Mouse (Mus musculus): ENCODE data around the gene Blm. TPM values are rescaled to one million over a fixed set of nuclear protein-coding genes. Genes with fewer than 3 reads are reported as not detected.
A peak's percentile ranks its signal among the peaks of the same experiment; 100 is the strongest.

Blm gene
- polyA plus RNA-seq, 1 experiment from 2014 or later = 3.1 TPM

- ATAC-seq = no peak
- no peaks in the 10 kb centered on the region for H3K9me3 ChIP-seq (ENCODE audit: control insufficient read depth)
- 85% methylated on average over 10 of the region's 10 CpGs for WGBS
- H3K36me3 ChIP-seq (ENCODE audit: control insufficient read depth, insufficient read depth) = no peaks in the 10 kb centered on the region
- H3K4me3 ChIP-seq (ENCODE audit: low read depth, low read length) = no peak overlapping the region
- H3K4me1 ChIP-seq (replicated peaks; ENCODE audit: control insufficient read depth, insufficient read depth, low read length) = no peaks in the 10 kb centered on the region
- no peak for TF ChIP-seq CTCF (IDR thresholded peaks at IDR 0.05; ENCODE audit: low read depth)
- H3K9ac ChIP-seq (ENCODE audit: low read depth, low read length) = no peak overlapping the region
- no peak overlapping the region for H3K4me2 ChIP-seq (replicated peaks; ENCODE audit: low read depth)
- H3K27ac ChIP-seq (ENCODE audit: low read depth, low read length) = no peak overlapping the region
- H3K27me3 ChIP-seq (replicated peaks; ENCODE audit: control insufficient read depth, insufficient read depth, low read length) = no peaks in the 10 kb centered on the region
Observed at GRCm38 (mm10) chr7:80439789-80440488, 95.0 kb downstream of the Blm start.

GRCm38 (mm10) chr7:80439032-80439760 is 95.7 kb downstream of the Blm start:
- ATAC-seq = no peak
- 45% methylated on average over 15 of the region's 15 CpGs for WGBS
- H3K4me2 ChIP-seq (replicated peaks; ENCODE audit: low read depth) = no peak overlapping the region; the same call in 1 of the 2 replicates

GRCm38 (mm10) chr7:80436571-80436970 is 98.3 kb downstream of the Blm start:
- H3K4me3 ChIP-seq (ENCODE audit: low read depth, low read length) = no peak overlapping the region
- H3K9me3 ChIP-seq (ENCODE audit: control insufficient read depth) = no peaks in the 10 kb centered on the region
- no peaks in the 10 kb centered on the region for H3K4me1 ChIP-seq (replicated peaks; ENCODE audit: control insufficient read depth, insufficient read depth, low read length)
- no peaks in the 10 kb centered on the region for H3K27me3 ChIP-seq (replicated peaks; ENCODE audit: control insufficient read depth, insufficient read depth, low read length)
- no peak overlapping the region for H3K9ac ChIP-seq (ENCODE audit: low read depth, low read length)
- 70% methylated on average over 7 of the region's 7 CpGs for WGBS
- no peak for TF ChIP-seq CTCF (IDR thresholded peaks at IDR 0.05; ENCODE audit: low read depth)
- ATAC-seq = no peak
- H3K27ac ChIP-seq (ENCODE audit: low read depth, low read length) = no peak overlapping the region
- H3K36me3 ChIP-seq (ENCODE audit: control insufficient read depth, insufficient read depth) = no peaks in the 10 kb centered on the region
- H3K4me2 ChIP-seq (replicated peaks; ENCODE audit: low read depth) = no peak overlapping the region

More at GRCm38 (mm10) chr7:80439032-80439760, 95.7 kb downstream of the Blm start:
- H3K36me3 ChIP-seq (ENCODE audit: control insufficient read depth, insufficient read depth) = no peaks in the 10 kb centered on the region
- no peaks in the 10 kb centered on the region for H3K27me3 ChIP-seq (replicated peaks; ENCODE audit: control insufficient read depth, insufficient read depth, low read length)
- H3K4me3 ChIP-seq (ENCODE audit: low read depth, low read length) = no peak overlapping the region
- no peak for TF ChIP-seq CTCF (IDR thresholded peaks at IDR 0.05; ENCODE audit: low read depth)
- no peaks in the 10 kb centered on the region for H3K9me3 ChIP-seq (ENCODE audit: control insufficient read depth)
- H3K27ac ChIP-seq (ENCODE audit: low read depth, low read length) = no peak overlapping the region
- H3K4me1 ChIP-seq (replicated peaks; ENCODE audit: control insufficient read depth, insufficient read depth, low read length) = no peaks in the 10 kb centered on the region
- no peak overlapping the region for H3K9ac ChIP-seq (ENCODE audit: low read depth, low read length)

- TF ChIP-seq CTCF (IDR thresholded peaks at IDR 0.05; ENCODE audit: low read depth) = no peak
- Histone ChIP-seq H3K4me1 (replicated peaks; ENCODE audit: control insufficient read depth, insufficient read depth, low read length) (no peaks in the 10 kb centered on the region), H3K27ac (ENCODE audit: low read depth, low read length) (no peak overlapping the region), H3K4me3 (ENCODE audit: low read depth, low read length) (no peak overlapping the region), H3K9me3 (ENCODE audit: control insufficient read depth) (no peaks in the 10 kb centered on the region), H3K36me3 (ENCODE audit: control insufficient read depth, insufficient read depth) (no peaks in the 10 kb centered on the region), H3K9ac (ENCODE audit: low read depth, low read length) (no peak overlapping the region), H3K27me3 (replicated peaks; ENCODE audit: control insufficient read depth, insufficient read depth, low read length) (no peaks in the 10 kb centered on the region), H3K4me2 (replicated peaks; ENCODE audit: low read depth) (no peak overlapping the region)
- 46% methylated on average over 3 of the region's 3 CpGs for WGBS
- peak; percentile 44; the same call in 1 of the 2 replicates for ATAC-seq
Observed at GRCm38 (mm10) chr7:80435594-80435993, 99.3 kb downstream of the Blm start.

- TF ChIP-seq CTCF (IDR thresholded peaks at IDR 0.05; ENCODE audit: low read depth) = no peak
- H3K4me2 ChIP-seq (replicated peaks; ENCODE audit: low read depth) = no peak overlapping the region
- no peak for ATAC-seq
- 95% methylated on average over 12 of the region's 12 CpGs for WGBS
- H3K9me3 ChIP-seq (ENCODE audit: control insufficient read depth) = no peaks in the 10 kb centered on the region
- H3K27me3 ChIP-seq (replicated peaks; ENCODE audit: control insufficient read depth, insufficient read depth, low read length) = no peaks in the 10 kb centered on the region
- H3K9ac ChIP-seq (ENCODE audit: low read depth, low read length) = no peak overlapping the region
- no peak overlapping the region for H3K4me3 ChIP-seq (ENCODE audit: low read depth, low read length)
- no peaks in the 10 kb centered on the region for H3K4me1 ChIP-seq (replicated peaks; ENCODE audit: control insufficient read depth, insufficient read depth, low read length)
- no peak overlapping the region for H3K27ac ChIP-seq (ENCODE audit: low read depth, low read length)
- H3K36me3 ChIP-seq (ENCODE audit: control insufficient read depth, insufficient read depth) = no peaks in the 10 kb centered on the region
Observed at GRCm38 (mm10) chr7:80429661-80430060, 105.3 kb downstream of the Blm start.

GRCm38 (mm10) chr7:80427730-80428129 is 107.2 kb downstream of the Blm start:
- WGBS = 88% methylated on average over 5 of the region's 5 CpGs
- H3K4me1 ChIP-seq (replicated peaks; ENCODE audit: control insufficient read depth, insufficient read depth, low read length) = no peaks in the 10 kb centered on the region
- H3K9ac ChIP-seq (ENCODE audit: low read depth, low read length) = no peak overlapping the region
- no peak overlapping the region for H3K4me3 ChIP-seq (ENCODE audit: low read depth, low read length)
- H3K4me2 ChIP-seq (replicated peaks; ENCODE audit: low read depth) = no peak overlapping the region
- no peaks in the 10 kb centered on the region for H3K27me3 ChIP-seq (replicated peaks; ENCODE audit: control insufficient read depth, insufficient read depth, low read length)
- TF ChIP-seq CTCF (IDR thresholded peaks at IDR 0.05; ENCODE audit: low read depth) = no peak
- H3K27ac ChIP-seq (ENCODE audit: low read depth, low read length) = no peak overlapping the region
- ATAC-seq = no peak
- H3K9me3 ChIP-seq (ENCODE audit: control insufficient read depth) = no peaks in the 10 kb centered on the region
- H3K36me3 ChIP-seq (ENCODE audit: control insufficient read depth, insufficient read depth) = no peaks in the 10 kb centered on the region

All from intestine, postnatal 0 days (tissue).